Mouse (Mus musculus) C2C12 (cell line): ENCODE measurements around the gene Nfic.

Experiments used
- CEBPB ChIP-seq: IDR thresholded peaks from one replicate; pipeline ENCODE4 v1.6.1; 2011; ENCODE audit warnings: low read depth, mild to moderate bottlenecking, control low read depth, moderate library complexity
- CTCF ChIP-seq: IDR thresholded peaks from one replicate; pipeline ENCODE4 v1.5.1; 2011; ENCODE audit not compliant: control insufficient read depth, insufficient read depth, insufficient read length
- FOSL1 ChIP-seq: IDR thresholded peaks from one replicate; pipeline ENCODE4 v1.8.0; 2011; ENCODE audit warnings: mild to moderate bottlenecking, low read length; ENCODE audit not compliant: poor library complexity, insufficient read depth, severe bottlenecking
- MYOD1 ChIP-seq: IDR thresholded peaks from one replicate; pipeline ENCODE4 v1.6.1; 2011; ENCODE audit warnings: low read depth; ENCODE audit not compliant: control insufficient read depth, insufficient read length
- MYOG ChIP-seq: IDR thresholded peaks from one replicate; pipeline ENCODE4 v1.6.1; 2011; ENCODE audit not compliant: control insufficient read depth, insufficient read length; ENCODE audit errors: extremely low read depth
- USF1 ChIP-seq: IDR thresholded peaks from one replicate; pipeline ENCODE4 v1.6.1; 2011; ENCODE audit warnings: low read depth, mild to moderate bottlenecking, control low read depth, moderate library complexity

DNA sequence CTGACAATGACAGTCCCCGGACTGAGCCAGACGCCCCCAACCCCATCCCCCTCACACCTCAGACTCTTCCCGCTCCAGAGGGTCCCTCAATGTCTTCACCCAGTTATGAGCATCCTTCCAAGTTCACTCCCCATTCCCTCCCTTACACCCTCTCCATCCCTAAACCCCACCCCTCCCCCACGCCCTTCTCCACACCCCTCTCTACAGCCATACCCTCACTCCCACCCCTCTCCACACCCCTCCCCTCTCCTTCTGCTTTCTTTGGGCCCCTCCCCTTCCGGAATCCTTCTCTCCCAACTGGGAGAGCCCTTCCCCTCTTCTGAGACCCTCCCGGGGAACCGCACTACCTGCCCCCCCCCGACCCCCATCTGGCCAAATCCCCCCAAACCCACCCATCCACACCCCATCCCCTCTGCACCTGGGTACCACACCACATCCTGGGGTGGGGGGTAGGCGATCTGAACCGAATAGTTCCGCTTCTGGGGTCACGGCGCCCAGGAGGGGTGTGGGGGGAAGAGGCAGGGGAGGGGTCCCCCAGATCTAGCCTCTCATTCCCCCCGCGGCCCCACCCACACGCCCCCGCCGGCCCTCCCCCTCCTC lies 17.1 kb upstream of the Nfic start:
- TF ChIP-seq CTCF (no peak), USF1 (no peak), CEBPB (no peak), FOSL1 (no peak), MYOG (no peak), MYOD1 (no peak)
